Mouse (Mus musculus) MEL (cell line): ENCODE results near the gene Rspry1. TPM values are rescaled to one million over a fixed set of nuclear protein-coding genes. Genes with fewer than 3 reads are reported as not detected.
A peak's percentile ranks its signal among the peaks of the same experiment; 100 is the strongest.

Experiments used
- DNase-seq: peaks from one replicate; pipeline ENCODE4 v3.0.0; 2011; ENCODE audit warnings: low read depth, low spot score
- H3K27ac ChIP-seq: 2 replicates; pipeline ENCODE4 v1.5.1; 2012; ENCODE audit warnings: low read depth, mild to moderate bottlenecking, control low read depth, low read length, moderate library complexity; ENCODE audit not compliant: control insufficient read depth
- H3K27me3 ChIP-seq, 2 experiments: fragments of 150-350 bp in 1 of 2; sonication (generic) in 1 of 2; 2 replicates each; pipeline ENCODE4 v1.6.1; 2012; ENCODE audit warnings: low read length in 2 of 2, mild to moderate bottlenecking in 2 of 2, improper control_type of control experiment in 1 of 2, moderate library complexity in 1 of 2; ENCODE audit not compliant: insufficient read depth in 2 of 2, control insufficient read depth in 1 of 2
- H3K36me3 ChIP-seq, 2 experiments: 2 replicates each; pipeline ENCODE4 v1.6.1; 2012 to 2014; ENCODE audit warnings: low read length in 2 of 2, improper control_type of control experiment in 1 of 2, inconsistent platforms in 1 of 2, mild to moderate bottlenecking in 1 of 2; ENCODE audit not compliant: insufficient read depth in 2 of 2, control insufficient read depth in 1 of 2
- H3K4me1 ChIP-seq, 2 experiments: fragments of 150-350 bp in 1 of 2; sonication (generic) in 1 of 2; 2 replicates each; pipeline ENCODE4 v1.6.1; 2012; ENCODE audit warnings: low read length in 2 of 2, improper control_type of control experiment in 1 of 2, mild to moderate bottlenecking in 1 of 2; ENCODE audit not compliant: insufficient read depth in 2 of 2, control insufficient read depth in 1 of 2
- H3K4me3 ChIP-seq, 2 experiments: fragments of 150-350 bp in 1 of 2; sonication (generic) in 1 of 2; 2 replicates each; pipeline ENCODE4 v1.5.1; 2012; ENCODE audit warnings: low read depth in 2 of 2, low read length in 2 of 2, mild to moderate bottlenecking in 2 of 2, moderate library complexity in 2 of 2, control low read depth in 1 of 2, improper control_type of control experiment in 1 of 2; ENCODE audit not compliant: control insufficient read depth in 1 of 2, insufficient read depth in 1 of 2
- H3K79me2 ChIP-seq: 2 replicates; pipeline ENCODE4 v1.6.1; 2012; ENCODE audit warnings: mild to moderate bottlenecking, low read length, moderate library complexity; ENCODE audit not compliant: control insufficient read depth, poor library complexity, insufficient read depth
- H3K9ac ChIP-seq: 2 replicates; pipeline ENCODE4 v1.6.1; 2012; ENCODE audit warnings: low read depth, mild to moderate bottlenecking, control low read depth, low read length, moderate library complexity; ENCODE audit not compliant: control insufficient read depth, poor library complexity, severe bottlenecking
- H3K9me3 ChIP-seq: fragments of 150-350 bp; sonication (generic); replicated peaks from 2 replicates; pipeline ENCODE4 v1.6.1; 2012; ENCODE audit warnings: mild to moderate bottlenecking, low read length, improper control_type of control experiment, moderate library complexity; ENCODE audit not compliant: insufficient read depth
- CHD2 ChIP-seq: IDR thresholded peaks from 2 replicates; pipeline ENCODE4 v1.6.1; 2011; ENCODE audit warnings: low read length, improper control_type of control experiment
- CTCF ChIP-seq, 3 experiments: IDR thresholded peaks in 2 of 3; conservative IDR thresholded peaks in 1 of 3; 2 replicates each; pipeline ENCODE4 v1.5.1; 2011 to 2012; ENCODE audit warnings: low read length in 3 of 3, low read depth in 2 of 3, mild to moderate bottlenecking in 2 of 3, improper control_type of control experiment in 1 of 3, inconsistent platforms in 1 of 3, mixed read lengths in 1 of 3, moderate library complexity in 1 of 3; ENCODE audit not compliant: control insufficient read depth in 1 of 3, insufficient read depth in 1 of 3, poor library complexity in 1 of 3, severe bottlenecking in 1 of 3
- E2F4 ChIP-seq: IDR thresholded peaks from 2 replicates; pipeline ENCODE4 v1.6.1; 2011; ENCODE audit warnings: low read depth, low read length, improper control_type of control experiment, borderline replicate concordance
- ELF1 ChIP-seq: IDR thresholded peaks from 2 replicates; pipeline ENCODE4 v1.6.1; 2014; ENCODE audit warnings: low read depth, mild to moderate bottlenecking, inconsistent platforms, low read length, improper control_type of control experiment, moderate library complexity
- HCFC1 ChIP-seq: IDR thresholded peaks from 2 replicates; pipeline ENCODE4 v1.6.1; 2012; ENCODE audit warnings: low read depth, mild to moderate bottlenecking, inconsistent platforms, low read length, improper control_type of control experiment, moderate library complexity
- KAT2A ChIP-seq: conservative IDR thresholded peaks from 2 replicates; pipeline ENCODE4 v1.6.1; 2012; ENCODE audit warnings: low read depth, low read length, improper control_type of control experiment, inconsistent platforms
- MAX ChIP-seq: IDR thresholded peaks from 2 replicates; pipeline ENCODE4 v1.6.1; 2011; ENCODE audit warnings: low read length, improper control_type of control experiment
- MAZ ChIP-seq: IDR thresholded peaks from 2 replicates; pipeline ENCODE4 v1.6.1; 2012; ENCODE audit warnings: low read depth, mild to moderate bottlenecking, inconsistent platforms, low read length, improper control_type of control experiment
- MEF2A ChIP-seq: IDR thresholded peaks from 2 replicates; pipeline ENCODE4 v1.6.1; 2014; ENCODE audit warnings: low read depth, mild to moderate bottlenecking, inconsistent platforms, low read length, improper control_type of control experiment; ENCODE audit not compliant: poor library complexity, insufficient replicate concordance, severe bottlenecking; ENCODE audit errors: extremely low read depth
- MXI1 ChIP-seq: IDR thresholded peaks from 2 replicates; pipeline ENCODE4 v1.6.1; 2011; ENCODE audit warnings: mild to moderate bottlenecking, low read depth, low read length, improper control_type of control experiment
- MYC ChIP-seq: IDR thresholded peaks from 2 replicates; pipeline ENCODE4 v1.6.1; 2011; ENCODE audit warnings: low read depth, mild to moderate bottlenecking, low read length, improper control_type of control experiment, moderate library complexity
- NELFE ChIP-seq: IDR thresholded peaks from 2 replicates; pipeline ENCODE4 v1.6.1; 2011; ENCODE audit warnings: low read depth, low read length, improper control_type of control experiment
- POLR2A ChIP-seq, 2 experiments: IDR thresholded peaks; 2 replicates each; pipeline ENCODE4 v1.6.1; 2011 to 2012; ENCODE audit warnings: low read length in 2 of 2, mild to moderate bottlenecking in 2 of 2, control low read depth in 1 of 2, improper control_type of control experiment in 1 of 2, low read depth in 1 of 2, moderate library complexity in 1 of 2; ENCODE audit not compliant: control insufficient read depth in 1 of 2, insufficient read depth in 1 of 2, poor library complexity in 1 of 2
- POLR2AphosphoS2 ChIP-seq: IDR thresholded peaks from 2 replicates; pipeline ENCODE4 v1.6.1; 2011; ENCODE audit warnings: low read length, improper control_type of control experiment
- POLR2AphosphoS5 ChIP-seq: IDR thresholded peaks from 2 replicates; pipeline ENCODE4 v1.6.1; 2012; ENCODE audit warnings: low read depth, borderline replicate concordance, mild to moderate bottlenecking, inconsistent platforms, low read length, moderate library complexity, mixed read lengths
- RCOR1 ChIP-seq: IDR thresholded peaks from 2 replicates; pipeline ENCODE4 v1.6.1; 2012; ENCODE audit warnings: low read depth, mild to moderate bottlenecking, inconsistent platforms, low read length, improper control_type of control experiment
- SIN3A ChIP-seq: IDR thresholded peaks from 2 replicates; pipeline ENCODE4 v1.6.1; 2012; ENCODE audit warnings: low read length, improper control_type of control experiment, inconsistent platforms
- SMC3 ChIP-seq: IDR thresholded peaks from 2 replicates; pipeline ENCODE4 v1.6.1; 2011; ENCODE audit warnings: low read depth, low read length, improper control_type of control experiment
- TAL1 ChIP-seq: IDR thresholded peaks from 2 replicates; pipeline ENCODE4 v1.6.1; 2012; ENCODE audit warnings: mild to moderate bottlenecking, inconsistent platforms, low read length, moderate library complexity, mixed read lengths
- TBP ChIP-seq: IDR thresholded peaks from 2 replicates; pipeline ENCODE4 v1.8.0; 2011; ENCODE audit warnings: low read depth, low read length, improper control_type of control experiment
- UBTF ChIP-seq: IDR thresholded peaks from 2 replicates; pipeline ENCODE4 v1.6.1; 2012; ENCODE audit warnings: low read depth, mild to moderate bottlenecking, inconsistent platforms, low read length, improper control_type of control experiment, moderate library complexity, borderline replicate concordance; ENCODE audit not compliant: insufficient read depth
- USF1 ChIP-seq: IDR thresholded peaks from 2 replicates; pipeline ENCODE4 v1.6.1; 2014; ENCODE audit warnings: low read depth, mild to moderate bottlenecking, inconsistent platforms, low read length, improper control_type of control experiment, moderate library complexity
- USF2 ChIP-seq, 2 experiments: IDR thresholded peaks; 2 replicates each; pipeline ENCODE4 v1.6.1; 2011 to 2012; ENCODE audit warnings: improper control_type of control experiment in 2 of 2, low read length in 2 of 2, borderline replicate concordance in 1 of 2, inconsistent platforms in 1 of 2, low read depth in 1 of 2, mild to moderate bottlenecking in 1 of 2; ENCODE audit not compliant: insufficient read depth in 1 of 2
- ZC3H11A ChIP-seq: IDR thresholded peaks from 2 replicates; pipeline ENCODE4 v1.6.1; 2012; ENCODE audit warnings: low read depth, mild to moderate bottlenecking, inconsistent platforms, low read length, improper control_type of control experiment
- ZMIZ1 ChIP-seq: IDR thresholded peaks from 2 replicates; pipeline ENCODE4 v1.6.1; 2012; ENCODE audit warnings: low read depth, mild to moderate bottlenecking, inconsistent platforms, low read length, improper control_type of control experiment, moderate library complexity
- polyA plus RNA-seq, 2 experiments: library from polyadenylated mRNA; stranded (reverse) in 1 of 2; unstranded in 1 of 2; fragments of >175 nt in 1 of 2; fragments of >200 nt in 1 of 2; gene quantifications; 2 replicates each; pipeline versions ENCODE4 v1.2.1 to v1.2.4; 2012; ENCODE audit warnings: low replicate concordance in 2 of 2, low read depth in 1 of 2; ENCODE audit not compliant: insufficient read length in 2 of 2, insufficient read depth in 1 of 2, missing spikeins in 1 of 2
- total RNA-seq: library from RNA; depleted of rRNA; stranded (reverse); fragments of 300-350 nt; gene quantifications from 2 replicates; pipeline ENCODE4 v1.2.3, GENCODE M21; 2012; rRNA removed

The Rspry1 gene
- total RNA-seq (32.2 and 34.1 TPM in 2 replicates), polyA plus RNA-seq (10 to 100 TPM in 1 of 2 experiments, not detected in 1; 24.5 TPM)

GRCm38 (mm10) chr8:94601607-94602385 is at the start of gene Rspry1, which contains the start of gene Fam192a:
Rspry1 (plus strand) TSS chr8:94601937.
Fam192a (minus strand) TSS chr8:94601997.
- peak; percentile 99 for DNase-seq
- Histone ChIP-seq H3K36me3 (peaks cover 0 to 24% of the 10 kb centered on the region in 2 experiments; a peak in 3 of 4 replicates), H3K4me1 (peaks cover 3 to 6% of the 10 kb centered on the region in 2 experiments; a peak in 3 of 4 replicates), H3K9me3 (no peaks in the 10 kb centered on the region), H3K4me3 (peak within 1 kb of the TSS; percentile 76 to 80), H3K27ac (peak within 1 kb of the TSS; percentile 80), H3K9ac (peak within 1 kb of the TSS; percentile 80), H3K27me3 (no peaks in the 10 kb centered on the region), H3K79me2 (peaks cover 64% of the 10 kb centered on the region)
- TF ChIP-seq MAZ (peak; percentile 27; the same call in 1 of the 2 replicates), TAL1 (no peak), SIN3A (peak; percentile 98), E2F4 (no peak), UBTF (no peak), POLR2AphosphoS5 (no peak), POLR2AphosphoS2 (peak; percentile 54; the same call in 1 of the 2 replicates), RCOR1 (no peak), CHD2 (peak; percentile 31; the same call in 1 of the 2 replicates), MEF2A (no peak), CTCF (IDR thresholded peaks at IDR 0.05 in 2 of 3, conservative IDR thresholded peaks at IDR 0.05 in 1 of 3; ENCODE audit: control insufficient read depth in 1 of 3, insufficient read depth in 1 of 3, low read depth in 2 of 3, low read length in 3 of 3, poor library complexity in 1 of 3, severe bottlenecking in 1 of 3) (no peak), SMC3 (no peak), USF1 (peak; percentile 99), HCFC1 (peak; percentile 91), ZC3H11A (no peak), USF2 (IDR thresholded peaks at IDR 0.05; ENCODE audit: borderline replicate concordance in 1 of 2, insufficient read depth in 1 of 2, low read depth in 1 of 2, low read length in 2 of 2) (peak; percentile 85 to 88), MXI1 (peak; percentile 88), ZMIZ1 (peak; percentile 72; the same call in 1 of the 2 replicates), POLR2A (IDR thresholded peaks at IDR 0.05; ENCODE audit: control insufficient read depth in 1 of 2, insufficient read depth in 1 of 2, low read depth in 1 of 2, low read length in 2 of 2, poor library complexity in 1 of 2) (peak; percentile 61 to 84), KAT2A (peak; percentile 65; the same call in 1 of the 2 replicates), TBP (peak; percentile 70; the same call in 1 of the 2 replicates), NELFE (peak; percentile 70), ELF1 (peak; percentile 95), MAX (peak; percentile 73), MYC (peak; percentile 83)
